Mouse (Mus musculus): ENCODE results near the gene Tmem260.

The Tmem260 gene

GRCm38 (mm10) chr14:48445984-48446683 is at the start of gene Tmem260:
Gene Tmem260 (plus strand): TSS chr14:48446124.
- DNase-seq (ENCODE audit: low read depth, low spot score) = peak; percentile 94

GRCm38 (mm10) chr14:48406086-48406485 is 39.8 kb upstream of the Tmem260 start:
- no peak for DNase-seq (ENCODE audit: low read depth, low spot score)

GRCm38 (mm10) chr14:48417064-48417463 is 28.9 kb upstream of the Tmem260 start:
- no peak for DNase-seq (ENCODE audit: low read depth, low spot score)

GRCm38 (mm10) chr14:48418264-48418663 is 27.7 kb upstream of the Tmem260 start:
- no peak for DNase-seq (ENCODE audit: low read depth, low spot score)

- DNase-seq (ENCODE audit: low read depth, low spot score) = no peak
Measured at GRCm38 (mm10) chr14:48418672-48419071, 27.3 kb upstream of the Tmem260 start.

- DNase-seq (ENCODE audit: low read depth, low spot score) = no peak
Measured at GRCm38 (mm10) chr14:48421476-48421875, 24.4 kb upstream of the Tmem260 start.

GRCm38 (mm10) chr14:48421996-48422395 is 23.9 kb upstream of the Tmem260 start:
- no peak for DNase-seq (ENCODE audit: low read depth, low spot score)

GRCm38 (mm10) chr14:48422436-48422835 is 23.5 kb upstream of the Tmem260 start:
- DNase-seq (ENCODE audit: low read depth, low spot score) = no peak

- no peak for DNase-seq (ENCODE audit: low read depth, low spot score)
Measured at GRCm38 (mm10) chr14:48422901-48423300, 23.0 kb upstream of the Tmem260 start.

- DNase-seq (ENCODE audit: low read depth, low spot score) = no peak
Measured at GRCm38 (mm10) chr14:48431978-48432377, 13.9 kb upstream of the Tmem260 start.

GRCm38 (mm10) chr14:48443796-48444195 is 2.1 kb upstream of the Tmem260 start:
- DNase-seq (ENCODE audit: low read depth, low spot score) = peak; percentile 83

GRCm38 (mm10) chr14:48451966-48452407 is 6.1 kb downstream of the Tmem260 start:
- peak; percentile 13 for DNase-seq (ENCODE audit: low read depth, low spot score)

- DNase-seq (ENCODE audit: low read depth, low spot score) = no peak
Measured at GRCm38 (mm10) chr14:48453411-48453810, 7.5 kb downstream of the Tmem260 start.

- DNase-seq (ENCODE audit: low read depth, low spot score) = no peak
Measured at GRCm38 (mm10) chr14:48456305-48457092, 10.6 kb downstream of the Tmem260 start.

GRCm38 (mm10) chr14:48457288-48457938 is 11.5 kb downstream of the Tmem260 start:
- DNase-seq (ENCODE audit: low read depth, low spot score) = no peak

GRCm38 (mm10) chr14:48458901-48459300 is 13.0 kb downstream of the Tmem260 start:
- DNase-seq (ENCODE audit: low read depth, low spot score) = no peak

- no peak for DNase-seq (ENCODE audit: low read depth, low spot score)
Measured at GRCm38 (mm10) chr14:48468339-48468738, 22.4 kb downstream of the Tmem260 start.

GRCm38 (mm10) chr14:48470742-48471487 is 25.0 kb downstream of the Tmem260 start:
- no peak for DNase-seq (ENCODE audit: low read depth, low spot score)

GRCm38 (mm10) chr14:48472179-48472578 is 26.3 kb downstream of the Tmem260 start:
- DNase-seq (ENCODE audit: low read depth, low spot score) = no peak

GRCm38 (mm10) chr14:48475370-48475769 is 29.4 kb downstream of the Tmem260 start:
- DNase-seq (ENCODE audit: low read depth, low spot score) = peak; percentile 35

- peak; percentile 24 for DNase-seq (ENCODE audit: low read depth, low spot score)
Measured at GRCm38 (mm10) chr14:48475834-48476233, 29.9 kb downstream of the Tmem260 start.

GRCm38 (mm10) chr14:48476278-48476677 is 30.4 kb downstream of the Tmem260 start:
- DNase-seq (ENCODE audit: low read depth, low spot score) = no peak

All from R1 (cell line).